Mouse (Mus musculus) regulatory T cell (primary cell): Measurements from ENCODE around the gene Paxx.

ENCODE experiments used
- in situ Hi-C: fragments of 300-600 bp; cut with MboI, MseI; formaldehyde crosslinking; loops from one replicate; pipeline ENCODE4 v1.15.1; 2025; ENCODE audit warnings: high pct_unique_total_duplicates

The Paxx gene

GRCm38 (mm10) chr2:25460551-25461309 is at the start of gene Paxx:
Gene Paxx (minus strand): TSS chr2:25461094.
- in situ Hi-C loops = no loop called here

GRCm38 (mm10) chr2:25509912-25510311 is 49.0 kb upstream of the Paxx start:
- in situ Hi-C loops = no loop called here

- in situ Hi-C loops = no loop called here
Observed at GRCm38 (mm10) chr2:25506964-25507363, 46.1 kb upstream of the Paxx start.

- in situ Hi-C loops = no loop called here
Observed at GRCm38 (mm10) chr2:25505860-25506259, 45.0 kb upstream of the Paxx start.

- in situ Hi-C loops = no loop called here
Observed at GRCm38 (mm10) chr2:25505000-25505399, 44.1 kb upstream of the Paxx start.

- in situ Hi-C loops = no loop called here
Observed at GRCm38 (mm10) chr2:25504538-25504937, 43.6 kb upstream of the Paxx start.

- in situ Hi-C loops = no loop called here
Observed at GRCm38 (mm10) chr2:25502726-25503125, 41.8 kb upstream of the Paxx start.

- in situ Hi-C loops = no loop called here
Observed at GRCm38 (mm10) chr2:25501593-25502486, 40.9 kb upstream of the Paxx start, which contains the start of gene C8g. Gene C8g (minus strand): TSS chr2:25501719.

GRCm38 (mm10) chr2:25500576-25501405 is 39.9 kb upstream of the Paxx start, which contains the start of gene Fbxw5:
Gene Fbxw5 (plus strand): TSS chr2:25500750.
- in situ Hi-C loops = no loop called here

GRCm38 (mm10) chr2:25500071-25500575 is 39.2 kb upstream of the Paxx start:
- in situ Hi-C loops = no loop called here

- in situ Hi-C loops = no loop called here
Observed at GRCm38 (mm10) chr2:25498622-25499478, 38.0 kb upstream of the Paxx start.

GRCm38 (mm10) chr2:25497846-25498575 is 37.1 kb upstream of the Paxx start:
- in situ Hi-C loops = no loop called here

- in situ Hi-C loops = no loop called here
Observed at GRCm38 (mm10) chr2:25496462-25496861, 35.6 kb upstream of the Paxx start.

GRCm38 (mm10) chr2:25493476-25493961 is 32.6 kb upstream of the Paxx start, which contains the start of gene Lcn12:
Gene Lcn12 (minus strand): TSS chr2:25493911.
- in situ Hi-C loops = no loop called here

GRCm38 (mm10) chr2:25492988-25493387 is 32.1 kb upstream of the Paxx start:
- in situ Hi-C loops = no loop called here

GRCm38 (mm10) chr2:25488671-25489068 is 27.8 kb upstream of the Paxx start:
- in situ Hi-C loops = no loop called here

- in situ Hi-C loops = no loop called here
Observed at GRCm38 (mm10) chr2:25487965-25488670, 27.2 kb upstream of the Paxx start.

- in situ Hi-C loops = no loop called here
Observed at GRCm38 (mm10) chr2:25484901-25485647, 24.2 kb upstream of the Paxx start.
